Mouse (Mus musculus) hindbrain, embryonic 11.5 days (tissue): Measurements from ENCODE around the gene Ctbp1. TPM values are rescaled to one million over a fixed set of nuclear protein-coding genes. Genes with fewer than 3 reads are reported as not detected.

Experiments
- ATAC-seq: fragments of 200-750 bp; cut with Nextera tagmentation; 2 replicates; pipeline ENCODE4 v1.8.0; 2017; ENCODE audit warnings: mild to moderate bottlenecking, moderate TSS enrichment, moderate library complexity; ENCODE audit not compliant: low FRiP score
- DNase-seq: peaks from one replicate; pipeline ENCODE4 v3.0.0-alpha.2; 2015; ENCODE audit warnings: low spot score
- H3K27ac ChIP-seq: fragments of 300-500 bp; sonication (generic); 2 replicates; pipeline ENCODE4 v1.5.1; 2014; ENCODE audit warnings: mild to moderate bottlenecking, low read depth, low read length
- H3K27me3 ChIP-seq: fragments of 300-500 bp; sonication (generic); 2 replicates; pipeline ENCODE4 v1.6.1; 2014; ENCODE audit warnings: mild to moderate bottlenecking, low read length, moderate library complexity, mixed read lengths; ENCODE audit not compliant: control insufficient read depth, insufficient read depth
- H3K36me3 ChIP-seq: fragments of 300-500 bp; sonication (generic); 2 replicates; pipeline ENCODE4 v1.6.1; 2014; ENCODE audit warnings: mild to moderate bottlenecking, low read length, moderate library complexity, mixed read lengths; ENCODE audit not compliant: control insufficient read depth, insufficient read depth
- H3K4me1 ChIP-seq: fragments of 300-500 bp; sonication (generic); replicated peaks from 2 replicates; pipeline ENCODE4 v1.6.1; 2014; ENCODE audit warnings: low read length, mixed read lengths; ENCODE audit not compliant: control insufficient read depth, insufficient read depth
- H3K4me2 ChIP-seq: fragments of 300-500 bp; sonication (generic); replicated peaks from 2 replicates; pipeline ENCODE4 v1.6.1; 2014; ENCODE audit warnings: mild to moderate bottlenecking, low read depth, low read length
- H3K4me3 ChIP-seq: fragments of 300-500 bp; sonication (generic); 2 replicates; pipeline ENCODE4 v1.5.1; 2014; ENCODE audit warnings: low read depth, low read length
- H3K9ac ChIP-seq: fragments of 300-500 bp; sonication (generic); 2 replicates; pipeline ENCODE4 v1.6.1; 2014; ENCODE audit warnings: low read depth, low read length
- H3K9me3 ChIP-seq: fragments of 300-500 bp; sonication (generic); 2 replicates; pipeline ENCODE4 v1.6.1; 2016; ENCODE audit warnings: low read length; ENCODE audit not compliant: control insufficient read depth
- WGBS: fragments of 180-500 bp; shearing (Covaris S2); extraction: QIAGEN DNeasy Blood & Tissue Kit; methylation state at CpG from one replicate; pipeline ENCODE4 v1.1.7; 2014; 5-methylcytosine and 5-hydroxymethylcytosine counted together
- polyA plus RNA-seq: library from polyadenylated mRNA; unstranded; fragments of >200 nt; fragmentation: Nextera tagmentation; extraction: Ambion mirVana; gene quantifications from 2 replicates; pipeline ENCODE4 v1.2.1, GENCODE M21; 2014

Ctbp1 gene
- polyA plus RNA-seq = 456 and 518 TPM in 2 replicates

DNA sequence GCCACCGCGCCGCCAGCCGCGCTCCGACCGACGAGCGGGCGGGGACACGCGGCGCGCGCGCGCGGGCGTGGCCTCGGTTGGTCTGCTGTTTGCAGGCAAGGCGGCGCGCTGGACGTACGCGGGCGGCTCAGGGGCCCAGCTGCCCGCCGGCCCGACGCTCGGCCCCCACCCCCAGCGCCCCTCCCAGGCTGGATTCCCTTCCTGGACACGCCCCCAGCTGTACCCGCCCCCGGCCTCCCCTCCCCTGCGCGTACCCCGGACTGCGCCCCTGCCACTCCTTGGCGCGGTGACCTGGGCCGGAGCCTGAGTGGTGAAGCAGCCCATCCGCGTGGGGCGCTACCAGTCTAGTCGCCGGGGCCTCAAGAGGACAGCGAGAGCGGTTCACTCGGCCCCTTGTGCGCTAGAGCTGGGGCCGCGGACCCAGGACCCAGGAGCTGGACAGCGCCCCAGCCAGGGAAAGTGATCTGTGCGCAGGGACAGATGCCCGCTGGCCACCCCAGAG is at the start of gene Ctbp1:
Gene Ctbp1 (minus strand): TSS at position 42 of the 502 bp plus-strand sequence.
- 1% methylated on average over 41 of the region's 57 CpGs for WGBS
- Histone ChIP-seq H3K4me2 (peak within 1 kb of the TSS; percentile 60), H3K27ac (peak within 1 kb of the TSS; percentile 97), H3K27me3 (no peaks in the 10 kb centered on the region), H3K36me3 (0 out of 2 replicates have a peak, but pooled peaks cover 3% of the 10 kb centered on the region), H3K9ac (peak within 1 kb of the TSS; percentile 84), H3K4me1 (0 out of 2 replicates have a peak, but pooled peaks cover 12% of the 10 kb centered on the region), H3K4me3 (peak within 1 kb of the TSS; percentile 69), H3K9me3 (no peaks in the 10 kb centered on the region)
- peak; percentile 96 for DNase-seq
- ATAC-seq = peak; percentile 90

DNA sequence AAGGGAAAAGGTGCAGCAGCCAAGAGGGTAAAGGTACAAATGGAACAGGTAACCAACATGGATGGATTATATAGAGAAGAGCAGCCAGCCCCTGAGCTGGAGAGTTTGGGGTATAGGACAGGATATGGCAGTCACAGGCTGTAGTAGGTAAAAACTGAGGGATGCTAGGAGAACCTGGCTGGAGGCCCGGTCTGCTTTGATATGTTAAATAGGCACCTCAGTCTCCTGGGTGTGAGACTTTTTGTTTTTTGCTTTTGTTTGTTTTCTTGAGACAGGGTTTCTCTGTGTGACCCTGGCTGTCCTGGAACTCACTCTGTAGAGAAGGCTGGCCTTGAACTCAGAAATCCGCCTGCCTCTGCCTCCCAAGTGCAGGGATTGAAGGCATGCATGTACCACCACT is 49.7 kb upstream of the Ctbp1 start:
- DNase-seq (no peak), ATAC-seq (no peak)
- no peaks in the 10 kb centered on the region for H3K27me3 ChIP-seq
- H3K4me1 ChIP-seq = no peaks in the 10 kb centered on the region
- H3K9me3 ChIP-seq = no peaks in the 10 kb centered on the region
- H3K36me3 ChIP-seq = no peaks in the 10 kb centered on the region
- H3K4me3 ChIP-seq = no peak overlapping the region
- H3K4me2 ChIP-seq = no peak overlapping the region
- 57% methylated on average over 2 of the region's 2 CpGs for WGBS
- no peak overlapping the region for H3K9ac ChIP-seq
- no peak overlapping the region for H3K27ac ChIP-seq

GRCm38 (mm10) chr5:33312192-33312591 is 37.4 kb upstream of the Ctbp1 start:
- WGBS = 74% methylated on average over 7 of the region's 7 CpGs
- H3K27ac ChIP-seq = no peak overlapping the region
- no peak overlapping the region for H3K4me2 ChIP-seq
- no peaks in the 10 kb centered on the region for H3K4me1 ChIP-seq
- ATAC-seq (no peak), DNase-seq (no peak)
- H3K36me3 ChIP-seq = no peaks in the 10 kb centered on the region
- H3K9me3 ChIP-seq = no peaks in the 10 kb centered on the region
- no peak overlapping the region for H3K9ac ChIP-seq
- no peaks in the 10 kb centered on the region for H3K27me3 ChIP-seq
- no peak overlapping the region for H3K4me3 ChIP-seq

DNA sequence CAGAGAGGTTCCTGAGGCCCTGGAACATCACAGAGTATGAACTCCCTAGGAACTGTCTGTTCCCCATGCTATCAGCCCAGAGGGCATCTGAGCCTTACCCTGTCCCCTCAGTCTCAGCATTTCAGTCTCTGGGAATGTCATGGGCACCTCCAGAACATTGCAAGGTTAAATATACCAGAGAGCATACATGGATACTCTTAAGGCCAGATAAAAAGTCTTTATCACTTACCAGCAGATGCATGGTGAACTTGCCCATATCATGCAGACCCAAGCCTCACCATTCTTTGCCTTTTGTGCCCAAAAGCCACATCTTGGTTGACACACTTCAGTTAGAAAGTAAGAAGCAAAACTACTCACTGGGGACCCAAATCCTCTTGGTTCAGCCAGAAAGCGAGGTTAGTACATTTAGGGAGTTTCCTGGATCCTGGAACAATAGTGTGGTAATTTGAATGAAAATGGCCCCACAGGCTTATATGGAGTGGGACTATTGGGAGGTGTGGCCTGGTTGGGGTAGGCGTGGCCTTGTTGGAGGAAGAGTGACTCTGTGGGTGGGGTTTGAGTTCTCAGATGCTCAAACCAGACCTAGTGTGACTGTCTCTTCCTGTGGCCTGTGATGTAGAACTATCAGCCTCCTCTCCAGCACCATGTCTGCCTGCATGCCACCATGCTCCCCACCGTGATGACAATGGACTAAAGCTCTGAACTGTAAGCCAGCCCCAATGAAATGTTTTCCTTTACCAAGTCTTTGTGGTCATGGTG is 36.1 kb upstream of the Ctbp1 start:
- no peaks in the 10 kb centered on the region for H3K4me1 ChIP-seq
- DNase-seq = no peak
- H3K4me2 ChIP-seq = no peak overlapping the region

DNA sequence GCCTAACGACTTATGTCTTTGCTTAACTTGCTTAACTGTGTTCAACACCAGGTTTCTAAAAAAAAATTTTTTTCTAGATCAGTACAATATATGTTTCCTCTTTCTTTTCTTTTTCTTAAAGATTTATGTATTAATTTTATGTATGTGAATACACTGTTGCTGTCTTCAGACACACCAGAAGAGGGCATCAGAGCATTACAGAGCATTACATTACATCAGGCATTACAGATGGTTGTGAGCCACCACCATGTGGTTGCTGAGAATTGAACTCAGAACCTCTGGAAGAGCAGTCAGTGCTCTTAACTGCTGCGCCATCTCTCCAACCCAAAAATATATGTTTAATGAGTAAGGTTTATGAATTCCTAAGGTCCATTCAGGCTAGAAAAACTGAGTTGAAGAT is 27.0 kb upstream of the Ctbp1 start:
- DNase-seq (no peak), ATAC-seq (no peak)
- Histone ChIP-seq H3K36me3 (no peaks in the 10 kb centered on the region), H3K9ac (no peak overlapping the region), H3K27ac (no peak overlapping the region), H3K4me3 (no peak overlapping the region), H3K4me2 (no peak overlapping the region), H3K9me3 (no peaks in the 10 kb centered on the region), H3K27me3 (no peaks in the 10 kb centered on the region), H3K4me1 (no peaks in the 10 kb centered on the region)
- WGBS = 90% methylated on average over 2 of the region's 2 CpGs

More for the DNA sequence above, 36.1 kb upstream of the Ctbp1 start:
- Histone ChIP-seq H3K9ac (no peak overlapping the region), H3K4me3 (no peak overlapping the region), H3K36me3 (no peaks in the 10 kb centered on the region), H3K27me3 (no peaks in the 10 kb centered on the region), H3K9me3 (no peaks in the 10 kb centered on the region), H3K27ac (no peak overlapping the region)
- no peak for ATAC-seq
- 68% methylated on average over 3 of the region's 3 CpGs for WGBS

GRCm38 (mm10) chr5:33297164-33297563 is 22.4 kb upstream of the Ctbp1 start:
- H3K4me2 ChIP-seq = no peak overlapping the region
- 0 out of 2 replicates have a peak, but pooled peaks cover 2% of the 10 kb centered on the region for H3K4me1 ChIP-seq
- H3K9ac ChIP-seq = no peak overlapping the region
- no peaks in the 10 kb centered on the region for H3K9me3 ChIP-seq
- WGBS = 75% methylated on average over 6 of the region's 6 CpGs
- H3K27me3 ChIP-seq = no peaks in the 10 kb centered on the region
- no peak overlapping the region for H3K4me3 ChIP-seq
- H3K27ac ChIP-seq = no peak overlapping the region
- DNase-seq = no peak
- no peak for ATAC-seq
- H3K36me3 ChIP-seq = no peaks in the 10 kb centered on the region

DNA sequence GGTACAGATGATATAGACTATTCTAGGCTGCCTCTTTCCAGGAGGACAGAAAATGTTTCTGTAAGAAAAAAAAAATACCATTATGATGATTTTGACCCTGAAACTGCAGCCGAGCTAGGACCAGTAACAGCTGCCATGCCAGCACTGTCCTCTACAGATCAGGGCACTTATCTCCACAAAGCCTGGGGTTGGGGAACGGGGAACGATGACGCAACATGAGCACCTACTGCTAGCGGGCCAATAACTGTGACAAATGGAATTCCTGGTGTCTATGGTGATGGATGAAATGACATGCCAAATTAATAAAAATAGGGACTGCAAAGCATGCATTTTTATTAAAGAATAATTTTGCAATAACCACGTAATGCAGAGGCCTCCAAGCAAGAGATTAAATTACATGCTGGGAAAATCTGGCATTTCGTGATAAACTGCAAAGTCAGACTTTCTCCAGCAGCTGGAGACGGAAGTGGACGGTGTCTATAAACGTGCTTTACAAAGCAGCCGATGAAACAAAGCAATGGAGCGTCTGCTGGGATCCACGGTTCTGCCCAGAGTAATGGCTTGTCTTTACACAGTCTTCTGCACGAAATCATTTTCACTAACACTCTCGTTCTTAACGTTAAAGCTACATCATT is 19.1 kb upstream of the Ctbp1 start:
- Histone ChIP-seq H3K9ac (no peak overlapping the region), H3K36me3 (no peaks in the 10 kb centered on the region), H3K4me2 (no peak overlapping the region), H3K9me3 (no peaks in the 10 kb centered on the region), H3K4me1 (0 out of 2 replicates have a peak, but pooled peaks cover 2% of the 10 kb centered on the region), H3K27ac (no peak overlapping the region), H3K27me3 (no peaks in the 10 kb centered on the region), H3K4me3 (no peak overlapping the region)
- 45% methylated on average over 16 of the region's 16 CpGs for WGBS
- DNase-seq (peak; percentile 12), ATAC-seq (no peak)

DNA sequence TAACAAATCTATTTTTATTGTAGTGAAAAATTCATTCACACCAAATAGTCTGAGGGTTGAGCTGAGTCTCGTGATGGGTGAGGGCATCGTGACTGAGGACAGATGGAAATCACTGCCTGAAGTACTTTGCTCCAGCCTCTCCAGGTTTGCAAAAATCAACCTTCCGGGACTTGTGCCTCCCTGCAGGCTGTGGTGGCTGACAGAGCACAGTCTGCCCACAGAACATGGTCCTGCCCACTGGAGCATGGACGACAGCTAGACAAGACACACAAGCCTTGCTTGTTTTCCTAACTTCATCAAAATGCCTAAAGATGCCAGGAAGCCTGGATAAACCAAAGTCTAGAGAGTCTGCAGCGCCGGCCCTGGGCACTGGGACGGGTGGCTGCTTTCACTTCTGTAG is 9.2 kb upstream of the Ctbp1 start:
- Histone ChIP-seq H3K4me1 (no peaks in the 10 kb centered on the region), H3K27me3 (no peaks in the 10 kb centered on the region), H3K27ac (no peak overlapping the region), H3K36me3 (no peaks in the 10 kb centered on the region), H3K9ac (no peak overlapping the region), H3K4me2 (no peak overlapping the region), H3K9me3 (no peaks in the 10 kb centered on the region), H3K4me3 (no peak overlapping the region)
- no peak for DNase-seq
- ATAC-seq = no peak
- WGBS = 74% methylated on average over 7 of the region's 7 CpGs
